Mouse (Mus musculus) Patski (cell line): Measurements from ENCODE around the gene Ttc39d. TPM values are rescaled to one million over a fixed set of nuclear protein-coding genes. Genes with fewer than 3 reads are reported as not detected.
A peak's percentile ranks its signal among the peaks of the same experiment; 100 is the strongest.
"Not testable (repeated sequence)": the region's sequence is repeated elsewhere in the genome, so short reads cannot be mapped to it uniquely, and the experiment has no call there.

ENCODE experiments used
- ATAC-seq: fragments of 100-300 bp; one replicate; pipeline ENCODE4 v1.8.0; 2021
- CTCF ChIA-PET: fragments of 350-600 bp; sonication (Branson Sonifier 250); formaldehyde crosslinking; loops from one replicate; lab custom pipeline; 2022; ENCODE audit warnings: inconsistent platforms; lab: Charles Lee
- POLR2A ChIA-PET: fragments of 350-600 bp; sonication (Branson Sonifier 250); formaldehyde crosslinking; loops from one replicate; lab custom pipeline; 2022; ENCODE audit warnings: antibody characterized with exemption, inconsistent platforms; lab: Charles Lee
- DNase-seq: peaks from one replicate; pipeline ENCODE4 v3.0.0-alpha.2; 2011; ENCODE audit warnings: low read depth, low spot score
- H3K27me3 ChIP-seq: fragments of 371-371 bp; one replicate; pipeline ENCODE4 v1.5.1; 2021
- CTCF ChIP-seq: fragments of 100-300 bp; IDR thresholded peaks from one replicate; pipeline ENCODE4 v1.5.1; 2021
- in situ Hi-C: fragments of 300-500 bp; cut with MboI; formaldehyde crosslinking; loops from 3 replicates; pipeline ENCODE4 v1.11.1; 2018; ENCODE audit warnings: low pct_unique_long_range_greater_than_20kb, mixed read lengths
- polyA plus RNA-seq: library from polyadenylated mRNA; unstranded; gene quantifications from one replicate; pipeline ENCODE4 v1.2.3, GENCODE M21; 2021

Ttc39d gene
- polyA plus RNA-seq, 1 experiment from 2014 or later = 0.14 TPM

DNA sequence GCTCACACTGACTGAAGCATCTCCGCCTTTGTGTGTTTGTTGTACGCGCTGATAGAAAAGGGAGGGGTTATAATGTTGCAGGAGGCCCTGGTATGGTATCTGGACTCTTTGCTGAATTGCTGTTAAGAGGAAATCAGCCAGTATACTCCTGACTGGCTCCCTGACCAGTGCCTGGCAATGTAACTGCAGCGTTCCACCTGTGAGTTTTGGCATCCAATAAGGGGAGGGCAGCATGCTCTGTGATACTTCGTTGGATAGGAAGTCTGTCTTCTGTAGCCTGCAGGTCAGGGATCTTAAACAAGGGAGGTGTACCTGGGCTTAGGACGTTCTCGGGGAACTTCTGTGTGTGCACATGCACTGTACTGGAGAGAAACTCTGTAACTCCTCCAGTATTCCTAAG lies 36.3 kb upstream of the Ttc39d start:
- POLR2A ChIA-PET = no interaction called here
- CTCF ChIA-PET = no interaction called here
- no peaks in the 10 kb centered on the region for H3K27me3 ChIP-seq
- in situ Hi-C loops = no loop called here
- ATAC-seq = no peak
- no peak for DNase-seq
- TF ChIP-seq CTCF = no peak

DNA sequence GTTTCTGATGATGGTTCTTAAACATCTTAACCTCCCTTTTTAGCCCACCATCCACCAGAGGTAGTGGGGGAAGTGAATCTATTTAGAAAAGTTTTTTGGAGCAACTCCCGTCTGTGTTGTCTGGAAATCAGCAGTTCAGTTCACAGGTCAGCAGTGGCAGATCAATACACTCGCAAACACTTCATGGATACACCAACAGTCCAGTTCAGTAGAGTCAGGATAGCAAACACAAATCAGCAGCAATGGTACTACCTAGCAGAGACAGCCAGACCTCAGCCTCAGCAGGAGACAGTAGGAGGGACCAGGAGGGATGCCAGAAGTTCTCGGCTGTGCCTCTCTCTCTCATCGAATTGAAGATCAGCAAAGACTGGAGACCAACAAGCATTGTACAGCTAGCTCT lies 35.3 kb upstream of the Ttc39d start:
- no peaks in the 10 kb centered on the region for H3K27me3 ChIP-seq
- DNase-seq (no peak), ATAC-seq (no peak)
- in situ Hi-C loops = no loop called here
- POLR2A ChIA-PET = no interaction called here
- TF ChIP-seq CTCF = no peak
- CTCF ChIA-PET = interaction anchor here (1.4 kb wide), 1 partner anchor 8 kb away, joined by 4 read pairs; no protein-coding TSS in a partner anchor

DNA sequence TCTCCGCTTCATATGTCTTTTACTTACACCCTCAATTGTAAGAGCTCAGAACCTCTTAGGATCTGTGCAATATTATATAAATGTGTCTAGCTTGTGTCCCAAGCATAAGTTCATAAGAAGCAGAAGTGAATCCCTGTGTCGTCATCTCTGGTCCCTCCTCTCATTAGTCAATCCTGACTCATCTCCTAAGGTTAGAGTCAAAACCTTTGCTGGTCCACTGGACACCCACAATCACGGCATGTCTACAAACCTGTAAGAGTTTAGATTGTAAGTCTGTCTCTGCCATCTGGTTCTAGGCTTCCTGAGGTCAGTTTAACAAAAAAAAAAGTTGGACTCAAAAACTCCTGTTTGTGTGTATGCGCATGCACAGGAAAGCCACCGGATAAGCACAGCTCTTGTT lies 34.5 kb upstream of the Ttc39d start:
- ChIA-PET CTCF (interaction anchor here (0.7 to 1.7 kb wide), 6 partner anchors 9 to 152 kb away, joined by 3 to 10 read pairs (median 4); no protein-coding TSS in a partner anchor), POLR2A (no interaction called here)
- H3K27me3 ChIP-seq = no peaks in the 10 kb centered on the region
- no peak for ATAC-seq
- in situ Hi-C loops = no loop called here
- DNase-seq = no peak
- no peak for TF ChIP-seq CTCF

DNA sequence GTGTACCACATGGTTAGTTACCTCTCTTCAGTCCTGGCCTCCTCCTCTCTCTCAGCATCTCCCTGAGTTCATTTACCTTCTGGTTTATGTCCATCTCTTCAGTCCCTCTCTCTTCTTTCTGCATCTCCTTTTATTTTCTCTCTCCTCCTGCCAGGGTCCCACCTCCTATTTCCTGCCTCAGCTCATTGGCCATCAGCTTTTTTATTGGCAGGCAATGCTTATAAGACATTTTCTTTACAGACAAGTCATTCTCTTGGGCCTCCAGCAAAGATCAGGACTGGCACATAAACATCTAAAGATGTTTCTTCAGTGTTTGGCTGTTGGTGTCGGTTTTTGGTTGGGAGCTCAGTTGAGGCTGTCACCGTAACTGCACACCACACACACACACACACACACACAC lies 33.6 kb upstream of the Ttc39d start:
- CTCF ChIA-PET = interaction anchor here (0.7 to 1.7 kb wide), 9 partner anchors 11 to 153 kb away, joined by 3 to 10 read pairs (median 3); no protein-coding TSS in a partner anchor
- TF ChIP-seq CTCF = no peak
- ATAC-seq (no peak), DNase-seq (no peak)
- POLR2A ChIA-PET = interaction anchor here (0.6 kb wide), 1 partner anchor 124 kb away, joined by 5 read pairs; no protein-coding TSS in a partner anchor
- in situ Hi-C loops = no loop called here
- H3K27me3 ChIP-seq = no peaks in the 10 kb centered on the region

DNA sequence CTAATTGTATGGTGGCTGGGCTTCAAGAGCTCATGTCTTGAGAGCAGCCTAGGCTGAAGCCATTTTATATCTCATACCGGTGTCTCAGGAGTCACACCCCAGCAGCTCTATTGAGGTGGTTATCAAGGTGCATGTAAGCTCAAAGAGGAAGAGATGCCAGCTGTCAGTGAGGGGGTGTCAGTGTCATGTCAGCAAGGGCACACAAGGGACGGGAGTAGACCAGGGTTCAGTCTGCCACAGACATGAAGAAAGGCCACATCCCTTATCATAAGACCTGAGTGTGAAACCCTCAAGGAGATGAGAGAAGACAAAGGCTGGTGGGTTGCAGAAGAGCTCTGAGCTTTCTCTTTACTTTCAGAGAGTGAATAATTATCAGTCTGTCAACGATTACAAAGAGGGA lies 33.1 kb upstream of the Ttc39d start:
- no peak for ATAC-seq
- no peak for DNase-seq
- CTCF ChIA-PET = interaction anchor here (0.7 to 1.7 kb wide), 8 partner anchors 14 to 154 kb away, joined by 3 to 10 read pairs (median 4); no protein-coding TSS in a partner anchor
- POLR2A ChIA-PET = interaction anchor here (0.6 kb wide), 1 partner anchor 125 kb away, joined by 5 read pairs; no protein-coding TSS in a partner anchor
- in situ Hi-C loops = no loop called here
- no peaks in the 10 kb centered on the region for H3K27me3 ChIP-seq
- no peak for TF ChIP-seq CTCF

DNA sequence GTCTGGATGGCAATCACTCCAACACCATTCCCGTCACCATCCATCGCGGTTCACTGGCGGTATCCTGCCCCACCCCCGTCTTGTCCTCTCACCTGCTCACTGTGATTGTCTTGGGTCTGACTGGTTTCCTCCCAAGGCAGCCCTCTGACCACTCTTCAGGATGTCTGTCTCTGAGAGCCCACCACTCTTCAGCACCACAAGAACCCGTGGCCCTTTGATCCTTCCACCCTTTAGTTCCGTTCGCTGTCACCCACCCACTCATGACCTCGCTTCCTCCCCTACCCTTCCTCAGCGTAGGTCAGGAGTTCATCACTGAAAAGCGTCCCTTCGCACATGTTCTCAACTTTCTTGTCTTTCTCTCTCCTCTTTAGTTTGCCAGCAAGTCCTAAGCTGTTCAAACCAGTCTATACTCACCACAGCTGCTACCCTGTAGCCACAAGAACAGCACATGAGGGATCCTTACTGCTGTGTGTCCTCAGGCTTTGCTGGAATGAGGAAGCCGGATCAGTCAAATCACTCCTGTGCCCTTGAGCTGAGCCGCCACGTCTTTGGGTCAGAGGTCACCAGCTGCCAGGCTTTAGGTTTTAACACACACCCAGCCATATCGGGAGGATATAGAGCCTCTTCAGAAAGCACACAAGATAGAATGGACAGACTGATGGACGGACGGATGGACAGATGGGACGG lies 32.4 kb upstream of the Ttc39d start:
- ChIA-PET POLR2A (no interaction called here), CTCF (interaction anchor here (1.0 to 1.7 kb wide), 3 partner anchors 22 to 129 kb away, joined by 3 to 5 read pairs (median 3); no protein-coding TSS in a partner anchor)
- H3K27me3 ChIP-seq = no peaks in the 10 kb centered on the region
- in situ Hi-C loops = loop anchor here (25.0 kb wide), 1 partner anchor 513 kb away; no protein-coding TSS in a partner anchor
- TF ChIP-seq CTCF = no peak
- ATAC-seq = no peak
- no peak for DNase-seq

DNA sequence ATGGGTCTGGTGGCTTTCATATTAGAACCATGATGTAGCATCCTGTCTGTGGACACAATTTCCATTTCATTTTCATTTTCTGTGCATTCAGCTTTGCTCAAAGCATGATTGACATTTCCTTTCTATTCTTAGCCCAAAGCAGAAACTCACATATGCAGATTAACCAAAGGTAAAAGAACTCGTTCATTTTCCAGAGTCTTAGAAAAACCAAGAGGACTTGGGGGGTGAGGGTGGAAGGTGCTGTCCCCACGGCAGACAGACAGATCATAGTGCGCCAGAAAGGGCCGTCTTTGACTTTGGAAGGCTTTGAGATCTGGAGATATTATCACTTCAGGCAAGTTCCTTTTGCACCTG lies 31.9 kb upstream of the Ttc39d start:
- no peaks in the 10 kb centered on the region for H3K27me3 ChIP-seq
- ATAC-seq = no peak
- CTCF ChIA-PET = no interaction called here
- POLR2A ChIA-PET = no interaction called here
- in situ Hi-C loops = loop anchor here (25.0 kb wide), 1 partner anchor 513 kb away; no protein-coding TSS in a partner anchor
- no peak for TF ChIP-seq CTCF
- DNase-seq = no peak

DNA sequence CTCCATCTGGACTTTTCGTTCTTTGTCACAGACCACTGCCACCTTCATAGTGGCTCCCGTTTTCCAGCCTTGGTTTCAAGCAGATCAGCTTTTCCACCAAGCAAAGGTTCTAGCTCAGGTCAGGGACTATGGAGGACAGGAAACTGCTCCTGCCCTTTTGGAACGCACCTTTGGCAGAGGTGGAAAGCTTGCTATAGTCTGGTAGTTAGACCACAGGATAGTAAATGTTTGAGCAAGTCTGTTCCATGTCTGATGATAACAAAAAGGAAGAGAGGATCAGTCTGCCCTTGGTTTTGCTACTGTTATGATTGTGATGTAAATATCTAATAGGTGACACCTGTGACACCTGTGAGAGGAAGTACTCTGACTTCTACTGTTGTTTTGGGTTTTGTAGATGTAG lies 31.3 kb upstream of the Ttc39d start:
- in situ Hi-C loops = loop anchor here (25.0 kb wide), 1 partner anchor 514 kb away; no protein-coding TSS in a partner anchor
- POLR2A ChIA-PET = no interaction called here
- TF ChIP-seq CTCF = no peak
- no peak for DNase-seq
- H3K27me3 ChIP-seq = no peaks in the 10 kb centered on the region
- CTCF ChIA-PET = interaction anchor here (1.1 kb wide), 1 partner anchor 115 kb away, joined by 3 read pairs; no protein-coding TSS in a partner anchor
- no peak for ATAC-seq

DNA sequence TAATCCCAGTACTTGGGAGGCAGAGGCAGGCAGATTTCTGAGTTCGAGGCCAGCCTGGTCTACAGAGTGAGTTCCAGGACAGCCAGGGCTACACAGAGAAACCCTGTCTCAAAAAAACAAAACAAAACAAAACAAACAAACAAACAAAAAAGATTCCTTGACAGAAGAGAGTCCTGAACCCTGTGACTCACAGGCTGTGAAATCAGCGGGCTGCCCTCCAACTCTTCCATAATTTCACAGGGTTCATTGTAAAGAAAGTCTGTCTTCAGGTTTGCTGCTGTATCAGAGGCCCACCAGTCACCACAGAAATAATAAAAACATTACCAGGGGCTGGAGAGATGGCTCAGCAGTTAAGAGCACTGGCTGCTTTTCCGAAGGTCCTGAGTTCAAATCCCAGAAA lies 28.4 kb upstream of the Ttc39d start:
- DNase-seq, POLR2A ChIA-PET, H3K27me3 ChIP-seq, ATAC-seq: not testable (repeated sequence)
- in situ Hi-C loops = loop anchor here (25.0 kb wide), 1 partner anchor 517 kb away; no protein-coding TSS in a partner anchor
- CTCF ChIA-PET = interaction anchor here (2.4 kb wide), 1 partner anchor 130 kb away, joined by 29 read pairs; no protein-coding TSS in a partner anchor

DNA sequence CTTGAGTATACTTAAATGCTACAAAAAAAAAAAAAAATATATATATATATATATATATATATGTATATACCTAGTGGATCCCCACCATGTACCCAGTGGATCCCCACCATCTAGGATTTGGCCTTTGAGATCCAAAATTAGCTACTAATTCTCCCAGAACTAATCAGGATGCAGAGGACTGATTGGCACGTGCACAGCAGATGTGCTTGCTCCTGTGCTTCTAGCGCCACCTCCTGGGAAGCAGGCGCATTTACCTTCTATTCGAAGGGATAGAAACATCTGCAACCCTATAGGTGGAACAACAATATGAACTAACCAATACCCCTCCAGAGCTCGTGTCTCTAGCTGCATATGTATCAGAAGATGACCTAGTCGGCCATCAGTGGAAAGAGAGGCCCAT lies 27.3 kb upstream of the Ttc39d start:
- ATAC-seq (no peak), DNase-seq (no peak)
- peak; percentile 96 for TF ChIP-seq CTCF
- in situ Hi-C loops = loop anchor here (5.0 to 25.0 kb wide), 3 partner anchors 133 to 518 kb away; no protein-coding TSS in a partner anchor
- POLR2A ChIA-PET = no interaction called here
- CTCF ChIA-PET = interaction anchor here (0.6 to 2.4 kb wide), 18 partner anchors 10 to 194 kb away, joined by 3 to 29 read pairs (median 4); no protein-coding TSS in a partner anchor
- H3K27me3 ChIP-seq = no peaks in the 10 kb centered on the region

DNA sequence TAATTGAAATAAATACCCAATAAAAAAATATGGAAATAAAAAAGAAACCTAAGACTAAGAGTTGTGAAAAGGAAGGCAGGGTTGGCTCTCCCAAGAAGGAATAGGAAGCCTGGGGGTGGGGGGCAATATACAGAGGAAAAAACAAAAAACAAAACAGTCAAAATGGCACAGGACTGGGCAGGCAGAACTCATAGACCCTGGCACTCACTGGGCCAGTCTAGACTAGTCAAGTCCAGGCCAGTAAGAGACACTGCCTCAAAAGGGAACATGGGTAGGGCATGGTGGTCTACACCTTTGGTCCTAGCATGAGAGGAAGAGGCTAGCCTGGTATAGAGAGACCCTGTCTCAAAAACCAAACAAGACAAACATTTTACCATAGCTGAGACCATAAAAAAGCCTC lies 26.8 kb upstream of the Ttc39d start:
- H3K27me3 ChIP-seq = no peaks in the 10 kb centered on the region
- DNase-seq = no peak
- CTCF ChIA-PET = interaction anchor here (0.7 to 2.4 kb wide), 9 partner anchors 16 to 194 kb away, joined by 3 to 29 read pairs (median 5); no protein-coding TSS in a partner anchor
- in situ Hi-C loops = loop anchor here (5.0 to 25.0 kb wide), 3 partner anchors 133 to 518 kb away; no protein-coding TSS in a partner anchor
- no peak for TF ChIP-seq CTCF
- ATAC-seq = no peak
- POLR2A ChIA-PET = no interaction called here
